Mouse (Mus musculus) forebrain, embryonic 13.5 days (tissue): Measurements from ENCODE around the gene Ccr8. TPM values are rescaled to one million over a fixed set of nuclear protein-coding genes. Genes with fewer than 3 reads are reported as not detected.

Experiments used
- ATAC-seq: fragments of 200-750 bp; cut with Nextera tagmentation; 2 replicates; pipeline ENCODE4 v1.8.0; 2017
- H3K27ac ChIP-seq: fragments of 300-500 bp; sonication (generic); 2 replicates; pipeline ENCODE4 v1.5.1; 2015; ENCODE audit warnings: inconsistent platforms, mild to moderate bottlenecking, moderate library complexity
- H3K27me3 ChIP-seq: fragments of 300-500 bp; sonication (generic); 2 replicates; pipeline ENCODE4 v1.6.1; 2015; ENCODE audit warnings: mild to moderate bottlenecking, inconsistent platforms
- H3K36me3 ChIP-seq: fragments of 300-500 bp; sonication (generic); 2 replicates; pipeline ENCODE4 v1.6.1; 2015; ENCODE audit warnings: mild to moderate bottlenecking, inconsistent platforms; ENCODE audit not compliant: poor library complexity, severe bottlenecking
- H3K4me1 ChIP-seq: fragments of 300-500 bp; sonication (generic); 2 replicates; pipeline ENCODE4 v1.6.1; 2015; ENCODE audit warnings: inconsistent platforms
- H3K4me2 ChIP-seq: fragments of 300-500 bp; sonication (generic); 2 replicates; pipeline ENCODE4 v1.6.1; 2015; ENCODE audit warnings: inconsistent platforms, mild to moderate bottlenecking, moderate library complexity
- H3K4me3 ChIP-seq: fragments of 300-500 bp; sonication (generic); 2 replicates; pipeline ENCODE4 v1.5.1; 2015; ENCODE audit warnings: mild to moderate bottlenecking, inconsistent platforms
- H3K9ac ChIP-seq: fragments of 300-500 bp; sonication (generic); 2 replicates; pipeline ENCODE4 v1.6.1; 2015; ENCODE audit warnings: mild to moderate bottlenecking, inconsistent platforms
- H3K9me3 ChIP-seq: fragments of 300-500 bp; sonication (generic); replicated peaks from 2 replicates; pipeline ENCODE4 v1.6.1; 2016; ENCODE audit warnings: inconsistent platforms
- WGBS: fragments of 180-500 bp; shearing (Covaris S2); methylation state at CpG from one replicate; pipeline ENCODE4 v1.1.7; 2015; 5-methylcytosine and 5-hydroxymethylcytosine counted together
- polyA plus RNA-seq: library from polyadenylated mRNA; unstranded; fragments of >200 nt; fragmentation: Nextera tagmentation; extraction: Ambion mirVana; gene quantifications from 2 replicates; pipeline ENCODE4 v1.2.1, GENCODE M21; 2015

The Ccr8 gene
- polyA plus RNA-seq, 1 experiment from 2014 or later: not detected

GRCm38 (mm10) chr9:120140652-120141051 lies 48.7 kb downstream of the Ccr8 start:
- WGBS: 9% methylated on average over 4 of the region's 4 CpGs
- peak; percentile 72; the same call in 1 of the 2 replicates for ATAC-seq

DNA sequence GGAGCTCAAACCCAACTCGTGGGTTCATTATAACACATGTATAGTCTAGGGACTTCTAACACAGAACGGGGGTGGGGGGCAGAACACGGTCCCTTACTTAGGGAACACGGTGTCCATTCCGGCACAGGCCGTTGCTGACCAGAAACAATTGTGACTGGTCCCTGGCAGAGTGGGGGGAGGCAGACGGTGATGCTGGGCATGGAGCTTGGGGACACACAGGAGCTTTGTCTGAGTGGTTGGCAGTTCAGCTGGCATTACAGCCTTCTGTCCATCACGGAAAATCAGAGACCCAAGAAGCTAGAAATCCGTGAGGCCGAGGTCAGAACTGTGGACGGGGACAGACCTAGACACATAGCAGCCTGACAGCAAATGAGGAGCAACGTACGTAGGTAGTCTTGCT lies 52.6 kb downstream of the Ccr8 start:
- no peak overlapping the region for H3K4me2 ChIP-seq
- H3K4me3 ChIP-seq: no peak overlapping the region
- H3K36me3 ChIP-seq: no peaks in the 10 kb centered on the region
- no peaks in the 10 kb centered on the region for H3K9me3 ChIP-seq
- H3K27me3 ChIP-seq: no peaks in the 10 kb centered on the region
- no peak overlapping the region for H3K27ac ChIP-seq
- no peak overlapping the region for H3K9ac ChIP-seq
- no peak for ATAC-seq
- H3K4me1 ChIP-seq: peaks cover 8% of the 10 kb centered on the region
- WGBS: 88% methylated on average over 13 of the region's 13 CpGs

More at GRCm38 (mm10) chr9:120140652-120141051, 48.7 kb downstream of the Ccr8 start:
- no peaks in the 10 kb centered on the region for H3K9me3 ChIP-seq
- no peak overlapping the region for H3K4me2 ChIP-seq
- no peaks in the 10 kb centered on the region for H3K4me1 ChIP-seq
- H3K27ac ChIP-seq: no peak overlapping the region
- no peak overlapping the region for H3K9ac ChIP-seq
- H3K36me3 ChIP-seq: no peaks in the 10 kb centered on the region
- H3K4me3 ChIP-seq: no peak overlapping the region
- no peaks in the 10 kb centered on the region for H3K27me3 ChIP-seq

Other genes starting within 250 kb of the Ccr8 start
- gene Wdr48, start 197.2 kb upstream of the Ccr8 start, polyA plus RNA-seq: 67.7 and 76.8 TPM in 2 replicates
- gene Gorasp1, start 154.5 kb upstream of the Ccr8 start, polyA plus RNA-seq: 20.0 and 22.9 TPM in 2 replicates
- gene Ttc21a, start 154.5 kb upstream of the Ccr8 start, polyA plus RNA-seq: 0.32 and 0.54 TPM in 2 replicates
- gene Csrnp1, start 107.5 kb upstream of the Ccr8 start, polyA plus RNA-seq: 1.3 and 1.5 TPM in 2 replicates
- not detected in 2 replicates for gene Xirp1, start 68.5 kb upstream of the Ccr8 start, polyA plus RNA-seq
- 4.9 and 5.0 TPM in 2 replicates for gene Cx3cr1, start 22.2 kb upstream of the Ccr8 start, polyA plus RNA-seq
- 31.2 and 38.8 TPM in 2 replicates for gene Slc25a38, start 18.3 kb downstream of the Ccr8 start, polyA plus RNA-seq
- 1,184 and 1,248 TPM in 2 replicates for gene Rpsa, start 35.6 kb downstream of the Ccr8 start, polyA plus RNA-seq
- 0.49 and 0.89 TPM in 2 replicates for gene Mobp, start 57.6 kb downstream of the Ccr8 start, polyA plus RNA-seq
- 1.0 and 1.1 TPM in 2 replicates for gene Myrip, start 209.4 kb downstream of the Ccr8 start, polyA plus RNA-seq